Mouse (Mus musculus) CH12.LX (cell line): ENCODE results near the gene Ccdc188. TPM values are rescaled to one million over a fixed set of nuclear protein-coding genes. Genes with fewer than 3 reads are reported as not detected.

Source experiments
- DNase-seq: peaks from one replicate; pipeline ENCODE4 v3.0.0-alpha.2; 2013; ENCODE audit errors: extremely low read depth
- H3K27ac ChIP-seq: 2 replicates; pipeline ENCODE4 v1.5.1; 2012; ENCODE audit warnings: low read depth, mild to moderate bottlenecking, control low read depth, moderate library complexity; ENCODE audit not compliant: insufficient read depth
- H3K27me3 ChIP-seq: replicated peaks from 2 replicates; pipeline ENCODE3; 2012; ENCODE audit warnings: inconsistent platforms
- H3K36me3 ChIP-seq, 2 experiments: replicated peaks in 1 of 2; 2 replicates each; pipeline versions ENCODE3 to v1.6.1; 2012; ENCODE audit warnings: inconsistent platforms in 1 of 2, low read length in 1 of 2, mild to moderate bottlenecking in 1 of 2, mixed read lengths in 1 of 2, moderate library complexity in 1 of 2; ENCODE audit not compliant: control insufficient read depth in 1 of 2, insufficient read depth in 1 of 2
- H3K4me1 ChIP-seq, 2 experiments: 2 replicates each; pipeline ENCODE4 v1.6.1; 2012; ENCODE audit warnings: inconsistent platforms in 1 of 2, moderate library complexity in 1 of 2; ENCODE audit not compliant: insufficient read depth in 2 of 2, control insufficient read depth in 1 of 2
- H3K4me2 ChIP-seq: 2 replicates; pipeline ENCODE4 v1.6.1; 2012; ENCODE audit warnings: low read depth, mild to moderate bottlenecking, control low read depth; ENCODE audit not compliant: poor library complexity, insufficient read depth, severe bottlenecking
- H3K4me3 ChIP-seq, 3 experiments: fragments of 150-350 bp in 1 of 3; sonication (generic) in 1 of 3; replicated peaks in 1 of 3; 2 replicates each; pipeline versions ENCODE3 to v1.5.1; 2011 to 2012; ENCODE audit warnings: low read depth in 2 of 3, low read length in 2 of 3, mild to moderate bottlenecking in 2 of 3, moderate library complexity in 2 of 3, control low read depth in 1 of 3, improper control_type of control experiment in 1 of 3, inconsistent platforms in 1 of 3, mixed read lengths in 1 of 3; ENCODE audit not compliant: poor library complexity in 1 of 3
- H3K79me2 ChIP-seq: replicated peaks from 2 replicates; pipeline ENCODE4 v1.6.1; 2012; ENCODE audit warnings: mild to moderate bottlenecking, moderate library complexity; ENCODE audit not compliant: control insufficient read depth, poor library complexity, insufficient read depth, severe bottlenecking; ENCODE audit errors: extremely low read depth
- H3K9ac ChIP-seq: 2 replicates; pipeline ENCODE4 v1.6.1; 2012; ENCODE audit warnings: low read depth, mild to moderate bottlenecking, control low read depth, moderate library complexity; ENCODE audit not compliant: insufficient read depth
- H3K9me3 ChIP-seq: replicated peaks from 2 replicates; pipeline ENCODE3; 2012; ENCODE audit warnings: low read length, inconsistent platforms, mixed read lengths
- CHD2 ChIP-seq: IDR thresholded peaks from 2 replicates; pipeline ENCODE4 v1.6.1; 2011; ENCODE audit warnings: low read length, improper control_type of control experiment
- CTCF ChIP-seq, 2 experiments: IDR thresholded peaks in 1 of 2; conservative IDR thresholded peaks in 1 of 2; 2 replicates each; pipeline ENCODE4 v1.5.1; 2011 to 2012; ENCODE audit warnings: low read depth in 2 of 2, low read length in 2 of 2, improper control_type of control experiment in 1 of 2, inconsistent platforms in 1 of 2, mild to moderate bottlenecking in 1 of 2, moderate library complexity in 1 of 2
- E2F4 ChIP-seq: IDR thresholded peaks from 2 replicates; pipeline ENCODE4 v1.6.1; 2011; ENCODE audit warnings: low read depth, low read length, improper control_type of control experiment; ENCODE audit not compliant: insufficient replicate concordance
- GABPA ChIP-seq: IDR thresholded peaks from 2 replicates; pipeline ENCODE4 v1.6.1; 2012; ENCODE audit warnings: low read depth, low read length, improper control_type of control experiment, inconsistent platforms; ENCODE audit not compliant: insufficient replicate concordance
- IRF4 ChIP-seq: IDR thresholded peaks from 2 replicates; pipeline ENCODE4 v1.6.1; 2014; ENCODE audit warnings: low read depth, mild to moderate bottlenecking, inconsistent platforms, low read length, improper control_type of control experiment
- JUN ChIP-seq: IDR thresholded peaks from 2 replicates; pipeline ENCODE4 v1.6.1; 2011; ENCODE audit warnings: low read depth, mild to moderate bottlenecking, low read length, improper control_type of control experiment, moderate library complexity; ENCODE audit not compliant: insufficient read depth
- JUND ChIP-seq: conservative IDR thresholded peaks from 2 replicates; pipeline ENCODE4 v1.6.1; 2011; ENCODE audit warnings: low read depth, low read length, improper control_type of control experiment
- KAT2A ChIP-seq: IDR thresholded peaks from 2 replicates; pipeline ENCODE4 v1.6.1; 2012; ENCODE audit warnings: low read length, improper control_type of control experiment, inconsistent platforms; ENCODE audit not compliant: insufficient replicate concordance
- MAZ ChIP-seq: IDR thresholded peaks from 2 replicates; pipeline ENCODE4 v1.6.1; 2012; ENCODE audit warnings: low read depth, mild to moderate bottlenecking, inconsistent platforms, low read length, improper control_type of control experiment, moderate library complexity
- MEF2A ChIP-seq: IDR thresholded peaks from 2 replicates; pipeline ENCODE4 v1.6.1; 2014; ENCODE audit warnings: low read depth, mild to moderate bottlenecking, inconsistent platforms, low read length, improper control_type of control experiment, borderline replicate concordance
- MXI1 ChIP-seq: IDR thresholded peaks from 2 replicates; pipeline ENCODE4 v1.6.1; 2011; ENCODE audit warnings: mild to moderate bottlenecking, low read depth, low read length, improper control_type of control experiment
- MYC ChIP-seq: IDR thresholded peaks from 2 replicates; pipeline ENCODE4 v1.6.1; 2011; ENCODE audit warnings: low read depth, mild to moderate bottlenecking, improper control_type of control experiment, low read length
- NELFE ChIP-seq: IDR thresholded peaks from 2 replicates; pipeline ENCODE4 v1.6.1; 2011; ENCODE audit warnings: low read depth, low read length, improper control_type of control experiment
- NRF1 ChIP-seq: IDR thresholded peaks from 2 replicates; pipeline ENCODE4 v1.6.1; 2014; ENCODE audit warnings: low read depth, mild to moderate bottlenecking, inconsistent platforms, low read length, improper control_type of control experiment, moderate library complexity
- PAX5 ChIP-seq: IDR thresholded peaks from 2 replicates; pipeline ENCODE4 v1.6.1; 2012; ENCODE audit warnings: low read length, inconsistent platforms, mixed read lengths
- POLR2A ChIP-seq: IDR thresholded peaks from 2 replicates; pipeline ENCODE4 v1.6.1; 2011; ENCODE audit warnings: low read depth, mild to moderate bottlenecking, improper control_type of control experiment, low read length
- POLR2AphosphoS2 ChIP-seq: IDR thresholded peaks from 2 replicates; pipeline ENCODE4 v1.6.1; 2011; ENCODE audit warnings: low read depth, low read length, improper control_type of control experiment
- RAD21 ChIP-seq: IDR thresholded peaks from 2 replicates; pipeline ENCODE4 v1.6.1; 2011; ENCODE audit warnings: low read depth, mild to moderate bottlenecking, low read length, improper control_type of control experiment, moderate library complexity
- SMC3 ChIP-seq: IDR thresholded peaks from 2 replicates; pipeline ENCODE4 v1.6.1; 2011; ENCODE audit warnings: low read depth, low read length, improper control_type of control experiment
- TBP ChIP-seq: conservative IDR thresholded peaks from 2 replicates; pipeline ENCODE4 v1.6.1; 2011; ENCODE audit warnings: low read depth, low read length, improper control_type of control experiment
- TCF12 ChIP-seq: IDR thresholded peaks from 2 replicates; pipeline ENCODE4 v1.6.1; 2014; ENCODE audit warnings: low read depth, mild to moderate bottlenecking, inconsistent platforms, low read length, improper control_type of control experiment
- USF1 ChIP-seq: IDR thresholded peaks from 2 replicates; pipeline ENCODE4 v1.6.1; 2014; ENCODE audit warnings: low read depth, mild to moderate bottlenecking, inconsistent platforms, low read length, improper control_type of control experiment
- ZC3H11A ChIP-seq: IDR thresholded peaks from 2 replicates; pipeline ENCODE4 v1.6.1; 2012; ENCODE audit warnings: low read depth, mild to moderate bottlenecking, inconsistent platforms, low read length, improper control_type of control experiment
- ZKSCAN1 ChIP-seq: IDR thresholded peaks from 2 replicates; pipeline ENCODE4 v1.6.1; 2012; ENCODE audit warnings: low read depth, inconsistent platforms, low read length, improper control_type of control experiment, borderline replicate concordance
- ZNF384 ChIP-seq: IDR thresholded peaks from 2 replicates; pipeline ENCODE4 v1.6.1; 2012; ENCODE audit warnings: low read depth, low read length, improper control_type of control experiment, inconsistent platforms
- dilution Hi-C: fragments of 300-500 bp; cut with MboI; formaldehyde crosslinking; loops from 2 replicates; pipeline ENCODE4 v1.14.3; 2020; ENCODE audit warnings: low sequenced_read_pairs; ENCODE audit not compliant: extremely low pct_unique_long_range_greater_than_20kb, extremely low pct_ligation_motif_present
- in situ Hi-C: fragments of 300-500 bp; cut with MboI; formaldehyde crosslinking; loops from 3 replicates; pipeline ENCODE4 v1.14.3; 2019; ENCODE audit warnings: low sequenced_read_pairs, low pct_ligation_motif_present, low pct_unique_long_range_greater_than_20kb, mixed read lengths
- polyA plus RNA-seq: library from polyadenylated mRNA; unstranded; fragments of >175 nt; gene quantifications from 2 replicates; pipeline ENCODE4 v1.2.1, GENCODE M21; 2012; ENCODE audit warnings: low read depth; ENCODE audit not compliant: insufficient read length
- total RNA-seq, 2 experiments: library from RNA; depleted of rRNA; stranded (reverse); fragments of 300-350 nt in 1 of 2; fragments of >200 nt in 1 of 2; gene quantifications; 2 replicates each; pipeline ENCODE4 v1.2.3; 2012 to 2014

Gene Ccdc188
- total and polyA plus RNA-seq, 3 experiments, result 0.30 TPM; not detected in 2

- H3K36me3 ChIP-seq, result peaks cover 68 to 91% of the 10 kb centered on the region in 2 experiments
Measured at GRCm38 (mm10) chr16:18268182-18268581, 50.5 kb downstream of the Ccdc188 start.

More at GRCm38 (mm10) chr16:18268182-18268581, 50.5 kb downstream of the Ccdc188 start:
- H3K4me2 ChIP-seq, result no peak overlapping the region
- no peaks in the 10 kb centered on the region for H3K9me3 ChIP-seq
- H3K9ac ChIP-seq, result no peak overlapping the region
- DNase-seq, result peak; percentile 51
- H3K27ac ChIP-seq, result no peak overlapping the region
- in situ Hi-C loops, result no loop called here
- dilution Hi-C loops, result no loop called here
- no peaks in the 10 kb centered on the region for H3K4me1 ChIP-seq
- H3K27me3 ChIP-seq, result no peaks in the 10 kb centered on the region
- peaks cover 25% of the 10 kb centered on the region for H3K79me2 ChIP-seq
- no peak for TF ChIP-seq CHD2
- no peak for TF ChIP-seq MYC
- TF ChIP-seq PAX5, result no peak
- no peak for TF ChIP-seq POLR2A
- TF ChIP-seq TCF12, result no peak
- TF ChIP-seq MEF2A, result no peak
- TF ChIP-seq MAZ, result no peak
- peak; percentile 31 for TF ChIP-seq RAD21
- no peak for TF ChIP-seq TBP
- no peak for TF ChIP-seq NELFE
- TF ChIP-seq MXI1, result no peak
- no peak for TF ChIP-seq ZKSCAN1
- no peak for TF ChIP-seq GABPA
- TF ChIP-seq IRF4, result no peak
- no peak for TF ChIP-seq JUND
- TF ChIP-seq ZNF384, result no peak
- TF ChIP-seq SMC3, result peak; percentile 10; the same call in 1 of the 2 replicates
- TF ChIP-seq NRF1, result no peak
- no peak for TF ChIP-seq KAT2A
- TF ChIP-seq JUN, result no peak
- TF ChIP-seq E2F4, result no peak
- TF ChIP-seq CTCF (conservative IDR thresholded peaks at IDR 0.05 in 1 of 2, IDR thresholded peaks at IDR 0.05 in 1 of 2; ENCODE audit: low read depth in 2 of 2, low read length in 2 of 2), result peak; percentile 16 to 58; a peak in 2 of 4 replicates
- TF ChIP-seq POLR2AphosphoS2, result no peak
- TF ChIP-seq ZC3H11A, result no peak
- no peak for TF ChIP-seq USF1
- no peak overlapping the region for H3K4me3 ChIP-seq

Other genes with a start within 250 kb of the Ccdc188 start
- gene Vpreb2, start 237.5 kb upstream of the Ccdc188 start, total RNA-seq (2012; rRNA removed), result not detected in 2 replicates
- not detected in 2 replicates for gene Vpreb2, start 237.5 kb upstream of the Ccdc188 start, total RNA-seq (2014; rRNA removed)
- 0.54 TPM in 1 of 2 replicates, not detected in the other for gene Vpreb2, start 237.5 kb upstream of the Ccdc188 start, polyA plus RNA-seq
- 38.5 and 41.5 TPM in 2 replicates for gene Dgcr6, start 165.0 kb upstream of the Ccdc188 start, total RNA-seq (2012; rRNA removed)
- 13.0 and 14.6 TPM in 2 replicates for gene Dgcr6, start 165.0 kb upstream of the Ccdc188 start, total RNA-seq (2014; rRNA removed)
- 32.4 and 40.3 TPM in 2 replicates for gene Dgcr6, start 165.0 kb upstream of the Ccdc188 start, polyA plus RNA-seq
- gene Prodh, start 127.7 kb upstream of the Ccdc188 start, total RNA-seq (2012; rRNA removed), result 13.0 and 17.0 TPM in 2 replicates
- 1.3 and 2.1 TPM in 2 replicates for gene Prodh, start 127.7 kb upstream of the Ccdc188 start, total RNA-seq (2014; rRNA removed)
- 1.4 and 1.7 TPM in 2 replicates for gene Prodh, start 127.7 kb upstream of the Ccdc188 start, polyA plus RNA-seq
- not detected in 2 replicates for gene Rtn4r, start 90.2 kb upstream of the Ccdc188 start, total RNA-seq (2012; rRNA removed)
- gene Rtn4r, start 90.2 kb upstream of the Ccdc188 start, total RNA-seq (2014; rRNA removed), result not detected in 2 replicates
- not detected in 2 replicates for gene Rtn4r, start 90.2 kb upstream of the Ccdc188 start, polyA plus RNA-seq
- gene Zdhhc8, start 17.3 kb downstream of the Ccdc188 start, total RNA-seq (2012; rRNA removed), result 10.3 and 12.1 TPM in 2 replicates
- 3.2 and 3.6 TPM in 2 replicates for gene Zdhhc8, start 17.3 kb downstream of the Ccdc188 start, total RNA-seq (2014; rRNA removed)
- 9.5 and 15.2 TPM in 2 replicates for gene Zdhhc8, start 17.3 kb downstream of the Ccdc188 start, polyA plus RNA-seq
- 155 and 208 TPM in 2 replicates for gene Trmt2a, start 30.8 kb downstream of the Ccdc188 start, total RNA-seq (2012; rRNA removed)
- gene Trmt2a, start 30.8 kb downstream of the Ccdc188 start, total RNA-seq (2014; rRNA removed), result 196 and 199 TPM in 2 replicates
- gene Trmt2a, start 30.8 kb downstream of the Ccdc188 start, polyA plus RNA-seq, result 216 and 252 TPM in 2 replicates
- 605 and 763 TPM in 2 replicates for gene Ranbp1, start 30.9 kb downstream of the Ccdc188 start, total RNA-seq (2012; rRNA removed)
- gene Ranbp1, start 30.9 kb downstream of the Ccdc188 start, total RNA-seq (2014; rRNA removed), result 1,124 and 1,127 TPM in 2 replicates
- 1,263 and 1,327 TPM in 2 replicates for gene Ranbp1, start 30.9 kb downstream of the Ccdc188 start, polyA plus RNA-seq
- 0.25 TPM in 1 of 2 replicates, not detected in the other for gene Gm49776, start 40.4 kb downstream of the Ccdc188 start, total RNA-seq (2012; rRNA removed)
- gene Gm49776, start 40.4 kb downstream of the Ccdc188 start, total RNA-seq (2014; rRNA removed), result not detected in 2 replicates
- gene Gm49776, start 40.4 kb downstream of the Ccdc188 start, polyA plus RNA-seq, result 25.0 TPM in 2 replicates
- gene Dgcr8, start 71.4 kb downstream of the Ccdc188 start, total RNA-seq (2012; rRNA removed), result 31.8 and 44.1 TPM in 2 replicates
- 29.1 and 34.4 TPM in 2 replicates for gene Dgcr8, start 71.4 kb downstream of the Ccdc188 start, total RNA-seq (2014; rRNA removed)
- gene Dgcr8, start 71.4 kb downstream of the Ccdc188 start, polyA plus RNA-seq, result 39.9 and 42.9 TPM in 2 replicates
- gene Tango2, start 130.2 kb downstream of the Ccdc188 start, total RNA-seq (2012; rRNA removed), result 9.6 and 11.2 TPM in 2 replicates
- gene Tango2, start 130.2 kb downstream of the Ccdc188 start, total RNA-seq (2014; rRNA removed), result 3.1 and 3.8 TPM in 2 replicates
- gene Tango2, start 130.2 kb downstream of the Ccdc188 start, polyA plus RNA-seq, result 10.8 and 13.2 TPM in 2 replicates
- gene Arvcf, start 130.3 kb downstream of the Ccdc188 start, total RNA-seq (2012; rRNA removed), result 2.9 and 7.5 TPM in 2 replicates
- gene Arvcf, start 130.3 kb downstream of the Ccdc188 start, total RNA-seq (2014; rRNA removed), result 1.1 and 3.3 TPM in 2 replicates
- 3.5 and 3.9 TPM in 2 replicates for gene Arvcf, start 130.3 kb downstream of the Ccdc188 start, polyA plus RNA-seq
- 19.4 and 22.0 TPM in 2 replicates for gene Txnrd2, start 208.5 kb downstream of the Ccdc188 start, total RNA-seq (2012; rRNA removed)
- gene Txnrd2, start 208.5 kb downstream of the Ccdc188 start, total RNA-seq (2014; rRNA removed), result 14.6 and 15.1 TPM in 2 replicates
- 24.1 and 32.2 TPM in 2 replicates for gene Txnrd2, start 208.5 kb downstream of the Ccdc188 start, polyA plus RNA-seq
- 81.3 and 84.8 TPM in 2 replicates for gene Comt, start 209.0 kb downstream of the Ccdc188 start, total RNA-seq (2012; rRNA removed)
- 91.6 and 98.9 TPM in 2 replicates for gene Comt, start 209.0 kb downstream of the Ccdc188 start, total RNA-seq (2014; rRNA removed)
- 69.7 and 74.0 TPM in 2 replicates for gene Comt, start 209.0 kb downstream of the Ccdc188 start, polyA plus RNA-seq